ENCODE assay signal across 7 mouse cellular contexts in genomic region chr7:141194409-141194808, GRCm38 (mm10). TPM values are rescaled to one million over a fixed set of nuclear protein-coding genes. Genes with fewer than 3 reads are reported as not detected.
A peak's percentile ranks its signal among the peaks of the same experiment; 100 is the strongest.
DNase-seq lines count a peak whose midpoint lies in the region; ATAC-seq lines count a peak whose summit lies in the region.

No protein-coding gene starts in this region.

- no peak for DNase-seq in lung, postnatal 14 days
- DNase-seq in forebrain, embryonic 10.5 days (ENCODE audit: extremely low spot score, low spot score) = no peak
- DNase-seq in adrenal gland, postnatal 10 days = no peak
- no peak for DNase-seq in left cerebral cortex, adult 9 months (ENCODE audit: low spot score in 2 of 2)

- H3K9ac ChIP-seq in lung, embryonic 16.5 days (ENCODE audit: low read length) = peak overlapping the region; percentile 63
- H3K9ac ChIP-seq in limb, embryonic 12.5 days (replicated peaks) = peak overlapping the region; percentile 57
- peak overlapping the region; percentile 45 for H3K9ac ChIP-seq in stomach, embryonic 14.5 days (replicated peaks; ENCODE audit: low read depth, low read length)

- no peak for ATAC-seq in lung, embryonic 16.5 days (ENCODE audit: low read depth)
- no peak for ATAC-seq in limb, embryonic 12.5 days (ENCODE audit: insufficient number of reproducible peaks, insufficient read depth, low FRiP score, low TSS enrichment, low read depth)
- ATAC-seq in stomach, embryonic 14.5 days (ENCODE audit: insufficient number of reproducible peaks, insufficient read depth, low FRiP score, low read depth) = no peak

- 0% methylated on average over 23 of the region's 23 CpGs for WGBS in lung, embryonic 16.5 days
- under 1% methylated on average over 23 of the region's 23 CpGs for WGBS in forebrain, embryonic 10.5 days
- under 1% methylated on average over 23 of the region's 23 CpGs for WGBS in limb, embryonic 12.5 days
- WGBS in stomach, embryonic 14.5 days = 1% methylated on average over 23 of the region's 23 CpGs

- peak overlapping the region; percentile 94 for H3K4me3 ChIP-seq in lung, embryonic 16.5 days (ENCODE audit: low read length)
- peak overlapping the region; percentile 92 for H3K4me3 ChIP-seq in forebrain, embryonic 10.5 days
- H3K4me3 ChIP-seq in limb, embryonic 12.5 days (replicated peaks) = peak overlapping the region; percentile 92
- H3K4me3 ChIP-seq in stomach, embryonic 14.5 days (ENCODE audit: low read depth, low read length) = peak overlapping the region; percentile 89

- peaks cover 29% of the 10 kb centered on the region for H3K36me3 ChIP-seq in lung, embryonic 16.5 days (ENCODE audit: control insufficient read depth, insufficient read depth, low read length)
- peaks cover 38% of the 10 kb centered on the region for H3K36me3 ChIP-seq in forebrain, embryonic 10.5 days (replicated peaks)
- H3K36me3 ChIP-seq in limb, embryonic 12.5 days = peaks cover 46% of the 10 kb centered on the region
- peaks cover 29% of the 10 kb centered on the region for H3K36me3 ChIP-seq in stomach, embryonic 14.5 days (ENCODE audit: control insufficient read depth, insufficient read depth, low read length)

- H3K4me2 ChIP-seq in lung, embryonic 16.5 days (ENCODE audit: low read depth, low read length) = peak overlapping the region; percentile 96
- H3K4me2 ChIP-seq in limb, embryonic 12.5 days = peak overlapping the region; percentile 97
- peak overlapping the region; percentile 85 for H3K4me2 ChIP-seq in stomach, embryonic 14.5 days (replicated peaks; ENCODE audit: low read depth, low read length)

- H3K4me1 ChIP-seq in lung, embryonic 16.5 days (replicated peaks; ENCODE audit: control insufficient read depth, insufficient read depth, low read length) = peaks cover 19% of the 10 kb centered on the region
- peaks cover 51% of the 10 kb centered on the region for H3K4me1 ChIP-seq in forebrain, embryonic 10.5 days
- peaks cover 20% of the 10 kb centered on the region for H3K4me1 ChIP-seq in limb, embryonic 12.5 days (replicated peaks)
- H3K4me1 ChIP-seq in stomach, embryonic 14.5 days (ENCODE audit: control insufficient read depth, insufficient read depth, low read length) = peaks cover 7% of the 10 kb centered on the region

- H3K27me3 ChIP-seq in lung, embryonic 16.5 days (ENCODE audit: control insufficient read depth, insufficient read depth, low read depth, low read length) = peaks cover 4% of the 10 kb centered on the region; the same call in 1 of the 2 replicates
- no peaks in the 10 kb centered on the region for H3K27me3 ChIP-seq in forebrain, embryonic 10.5 days (ENCODE audit: poor library complexity, severe bottlenecking)
- no peaks in the 10 kb centered on the region for H3K27me3 ChIP-seq in limb, embryonic 12.5 days
- no peaks in the 10 kb centered on the region for H3K27me3 ChIP-seq in stomach, embryonic 14.5 days (ENCODE audit: control insufficient read depth, insufficient read depth, low read length)

- no peaks in the 10 kb centered on the region for H3K9me3 ChIP-seq in lung, embryonic 16.5 days (ENCODE audit: control insufficient read depth, low read length)
- H3K9me3 ChIP-seq in forebrain, embryonic 10.5 days = no peaks in the 10 kb centered on the region
- no peaks in the 10 kb centered on the region for H3K9me3 ChIP-seq in limb, embryonic 12.5 days
- H3K9me3 ChIP-seq in stomach, embryonic 14.5 days (ENCODE audit: control insufficient read depth, low read depth, low read length) = no peaks in the 10 kb centered on the region

- H3K27ac ChIP-seq in lung, embryonic 16.5 days (ENCODE audit: low read length) = peak overlapping the region; percentile 68
- peak overlapping the region; percentile 94 for H3K27ac ChIP-seq in forebrain, embryonic 10.5 days
- peak overlapping the region; percentile 77 for H3K27ac ChIP-seq in limb, embryonic 12.5 days
- peak overlapping the region; percentile 83 for H3K27ac ChIP-seq in stomach, embryonic 14.5 days (ENCODE audit: low read length)

RNA-seq across cellular contexts. Expression of gene Lrrc56, which starts 0.5 kb away (rescaled TPM):
- polyA plus RNA-seq in lung, embryonic 16.5 days (2015; fragmentation: Nextera tagmentation; extraction: Ambion mirVana) = 8.6 and 8.9 TPM in 2 replicates
- 15.5 and 15.6 TPM in 2 replicates for polyA plus RNA-seq in forebrain, embryonic 10.5 days (2016; fragmentation: Nextera tagmentation; extraction: Ambion mirVana)
- 17.0 and 19.0 TPM in 2 replicates for polyA plus RNA-seq in limb, embryonic 12.5 days (2016; fragmentation: Nextera tagmentation; extraction: Ambion mirVana)
- 5.3 and 6.1 TPM in 2 replicates for polyA plus RNA-seq in stomach, embryonic 14.5 days (2014; fragmentation: Nextera tagmentation; extraction: Ambion mirVana)
- total RNA-seq in adrenal gland, postnatal 10 days (2021) = 1 to 10 TPM; 6.8 to 8.6 TPM

RNA-seq across cellular contexts. Expression of gene Hras, which starts 0.6 kb away (rescaled TPM):
- polyA plus RNA-seq in lung, embryonic 16.5 days (2015; fragmentation: Nextera tagmentation; extraction: Ambion mirVana) = 48.5 and 48.8 TPM in 2 replicates
- 80.6 and 82.7 TPM in 2 replicates for polyA plus RNA-seq in forebrain, embryonic 10.5 days (2016; fragmentation: Nextera tagmentation; extraction: Ambion mirVana)
- 95.3 and 98.1 TPM in 2 replicates for polyA plus RNA-seq in limb, embryonic 12.5 days (2016; fragmentation: Nextera tagmentation; extraction: Ambion mirVana)
- 79.4 and 85.5 TPM in 2 replicates for polyA plus RNA-seq in stomach, embryonic 14.5 days (2014; fragmentation: Nextera tagmentation; extraction: Ambion mirVana)
- 10 to 100 TPM; 87.8 to 91.9 TPM for total RNA-seq in adrenal gland, postnatal 10 days (2021)

RNA-seq across cellular contexts. Expression of gene Lmntd2, which starts 19.5 kb away (rescaled TPM):
- 1.3 and 1.4 TPM in 2 replicates for polyA plus RNA-seq in lung, embryonic 16.5 days (2015; fragmentation: Nextera tagmentation; extraction: Ambion mirVana)
- polyA plus RNA-seq in forebrain, embryonic 10.5 days (2016; fragmentation: Nextera tagmentation; extraction: Ambion mirVana) = 3.4 and 4.4 TPM in 2 replicates
- 4.2 and 5.2 TPM in 2 replicates for polyA plus RNA-seq in limb, embryonic 12.5 days (2016; fragmentation: Nextera tagmentation; extraction: Ambion mirVana)
- 1.7 and 2.3 TPM in 2 replicates for polyA plus RNA-seq in stomach, embryonic 14.5 days (2014; fragmentation: Nextera tagmentation; extraction: Ambion mirVana)
- under 1 TPM; 0.27 to 0.55 TPM for total RNA-seq in adrenal gland, postnatal 10 days (2021)

RNA-seq across cellular contexts. Expression of gene Rassf7, which starts 21.3 kb away (rescaled TPM):
- 69.4 and 86.6 TPM in 2 replicates for polyA plus RNA-seq in lung, embryonic 16.5 days (2015; fragmentation: Nextera tagmentation; extraction: Ambion mirVana)
- polyA plus RNA-seq in forebrain, embryonic 10.5 days (2016; fragmentation: Nextera tagmentation; extraction: Ambion mirVana) = 50.8 and 53.8 TPM in 2 replicates
- polyA plus RNA-seq in limb, embryonic 12.5 days (2016; fragmentation: Nextera tagmentation; extraction: Ambion mirVana) = 39.1 and 43.7 TPM in 2 replicates
- 57.2 and 59.2 TPM in 2 replicates for polyA plus RNA-seq in stomach, embryonic 14.5 days (2014; fragmentation: Nextera tagmentation; extraction: Ambion mirVana)
- 1 to 10 TPM; 6.5 to 7.8 TPM for total RNA-seq in adrenal gland, postnatal 10 days (2021)

RNA-seq across cellular contexts. Expression of gene Rnh1, which starts 21.8 kb away (rescaled TPM):
- polyA plus RNA-seq in lung, embryonic 16.5 days (2015; fragmentation: Nextera tagmentation; extraction: Ambion mirVana) = 153 and 165 TPM in 2 replicates
- 64.2 and 66.6 TPM in 2 replicates for polyA plus RNA-seq in forebrain, embryonic 10.5 days (2016; fragmentation: Nextera tagmentation; extraction: Ambion mirVana)
- polyA plus RNA-seq in limb, embryonic 12.5 days (2016; fragmentation: Nextera tagmentation; extraction: Ambion mirVana) = 88.5 and 91.5 TPM in 2 replicates
- polyA plus RNA-seq in stomach, embryonic 14.5 days (2014; fragmentation: Nextera tagmentation; extraction: Ambion mirVana) = 165 and 181 TPM in 2 replicates
- 100 to 1,000 TPM; 150 to 155 TPM for total RNA-seq in adrenal gland, postnatal 10 days (2021)
